Mouse (Mus musculus) kidney, adult 2 months (tissue): ENCODE results near the gene Borcs6.

Experiments used
- CTCF ChIP-seq: fragments of 200-500 bp; conservative IDR thresholded peaks from 2 replicates; pipeline ENCODE4 v1.5.1; 2011; ENCODE audit warnings: low read depth, mild to moderate bottlenecking, control low read depth, low read length, moderate library complexity, mixed read lengths; ENCODE audit not compliant: insufficient read depth, insufficient read length
- POLR2A ChIP-seq: fragments of 200-500 bp; IDR thresholded peaks from one replicate; pipeline ENCODE4 v1.6.1; 2011; ENCODE audit warnings: low read depth, low read length, control low read depth

DNA sequence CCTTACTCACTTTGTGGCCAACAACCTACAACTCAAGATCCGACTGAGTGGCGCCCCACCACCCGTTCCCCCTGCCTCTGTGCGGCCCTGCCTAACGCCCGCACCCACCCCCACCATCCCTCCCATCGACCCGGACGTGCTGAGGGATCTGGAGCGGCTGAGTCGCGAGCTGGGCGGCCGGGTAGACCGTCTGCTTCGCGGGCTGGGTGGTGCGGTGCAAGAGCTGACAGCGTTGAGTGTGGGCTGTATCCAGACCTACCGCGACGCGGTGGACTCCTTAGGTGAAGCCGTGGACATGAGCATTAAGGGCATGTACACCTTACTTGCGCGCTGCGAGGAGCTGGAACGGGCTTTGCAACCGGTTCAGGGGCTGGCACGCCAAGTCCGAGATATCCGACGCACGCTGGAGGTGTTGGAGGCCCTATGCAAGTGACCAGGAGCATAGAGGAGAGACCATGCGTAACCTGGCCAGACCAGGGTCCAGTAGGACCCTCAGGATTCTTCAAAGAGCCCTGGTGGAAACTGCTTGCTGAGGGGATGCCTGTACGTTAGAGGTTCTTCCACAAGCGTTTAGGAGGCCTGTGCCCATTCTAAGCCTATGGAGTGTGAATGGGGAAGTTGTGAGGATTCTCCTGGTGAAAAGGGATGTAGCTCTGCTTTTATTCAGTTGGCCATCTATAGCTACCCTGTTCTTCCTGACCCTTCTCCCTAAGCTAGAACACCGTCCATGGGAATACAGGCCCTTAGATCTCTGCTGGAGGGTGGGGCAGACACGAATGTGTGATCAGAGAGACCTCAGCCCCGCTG lies 1.1 kb downstream of the Borcs6 start:
- TF ChIP-seq CTCF (no peak), POLR2A (no peak)
